Mouse (Mus musculus) liver, embryonic 14.5 days (tissue): ENCODE data around the gene Hmgn1.

Source experiments
- CTCF ChIP-seq: IDR thresholded peaks from 2 replicates; pipeline ENCODE4 v1.5.1; 2016; ENCODE audit warnings: antibody characterized with exemption, low read depth, control low read depth
- EP300 ChIP-seq: IDR thresholded peaks from 2 replicates; pipeline ENCODE4 v1.6.1; 2016; ENCODE audit warnings: antibody characterized with exemption, low read depth

DNA sequence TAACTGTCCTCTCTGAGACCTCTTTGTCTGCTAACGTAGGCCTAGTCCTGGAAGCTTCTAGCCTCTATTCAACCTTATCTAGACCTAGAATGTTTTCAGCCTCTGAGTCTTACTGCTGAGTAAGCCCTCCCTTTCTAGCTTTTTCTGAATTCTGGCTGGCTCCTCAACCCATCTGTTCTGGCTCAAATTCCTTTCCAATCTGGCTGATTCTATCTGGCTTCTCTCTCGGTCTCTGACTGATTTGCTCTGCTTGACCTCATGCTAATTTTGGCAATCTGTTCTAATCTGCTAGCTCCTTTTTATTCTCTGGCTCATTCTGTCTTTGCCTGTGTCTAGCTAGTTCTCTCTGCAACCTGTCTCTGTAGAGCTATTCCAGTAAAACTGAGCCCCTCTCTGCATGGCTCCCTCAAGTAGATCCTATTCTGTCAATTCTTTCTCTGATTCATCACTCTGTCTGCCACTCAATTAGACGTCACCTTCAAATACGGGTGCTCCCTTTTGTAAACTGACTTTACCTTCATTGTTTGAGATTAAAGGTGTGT lies 38.3 kb upstream of the Hmgn1 start:
- TF ChIP-seq EP300 (no peak), CTCF (no peak)
